Mouse (Mus musculus) MEL (cell line): ENCODE measurements around the gene Pakap.

Source experiments
- CHD2 ChIP-seq: IDR thresholded peaks from 2 replicates; pipeline ENCODE4 v1.6.1; 2011; ENCODE audit warnings: low read length, improper control_type of control experiment
- CTCF ChIP-seq, 3 experiments: IDR thresholded peaks in 2 of 3; conservative IDR thresholded peaks in 1 of 3; 2 replicates each; pipeline ENCODE4 v1.5.1; 2011 to 2012; ENCODE audit warnings: low read length in 3 of 3, low read depth in 2 of 3, mild to moderate bottlenecking in 2 of 3, improper control_type of control experiment in 1 of 3, inconsistent platforms in 1 of 3, mixed read lengths in 1 of 3, moderate library complexity in 1 of 3; ENCODE audit not compliant: control insufficient read depth in 1 of 3, insufficient read depth in 1 of 3, poor library complexity in 1 of 3, severe bottlenecking in 1 of 3
- EP300 ChIP-seq, 2 experiments: IDR thresholded peaks; 2 replicates each; pipeline ENCODE4 v1.6.1; 2011; ENCODE audit warnings: improper control_type of control experiment in 2 of 2, low read length in 2 of 2, low read depth in 1 of 2, mild to moderate bottlenecking in 1 of 2
- GATA1 ChIP-seq: IDR thresholded peaks from 2 replicates; pipeline ENCODE4 v1.6.1; 2011; ENCODE audit warnings: low read depth, low read length, improper control_type of control experiment
- HCFC1 ChIP-seq: IDR thresholded peaks from 2 replicates; pipeline ENCODE4 v1.6.1; 2012; ENCODE audit warnings: low read depth, mild to moderate bottlenecking, inconsistent platforms, low read length, improper control_type of control experiment, moderate library complexity
- MYC ChIP-seq: IDR thresholded peaks from 2 replicates; pipeline ENCODE4 v1.6.1; 2011; ENCODE audit warnings: low read depth, mild to moderate bottlenecking, low read length, improper control_type of control experiment, moderate library complexity
- POLR2A ChIP-seq, 2 experiments: IDR thresholded peaks; 2 replicates each; pipeline ENCODE4 v1.6.1; 2011 to 2012; ENCODE audit warnings: low read length in 2 of 2, mild to moderate bottlenecking in 2 of 2, control low read depth in 1 of 2, improper control_type of control experiment in 1 of 2, low read depth in 1 of 2, moderate library complexity in 1 of 2; ENCODE audit not compliant: control insufficient read depth in 1 of 2, insufficient read depth in 1 of 2, poor library complexity in 1 of 2
- POLR2AphosphoS5 ChIP-seq: IDR thresholded peaks from 2 replicates; pipeline ENCODE4 v1.6.1; 2012; ENCODE audit warnings: low read depth, borderline replicate concordance, mild to moderate bottlenecking, inconsistent platforms, low read length, moderate library complexity, mixed read lengths
- RAD21 ChIP-seq: IDR thresholded peaks from 2 replicates; pipeline ENCODE4 v1.6.1; 2011; ENCODE audit warnings: mild to moderate bottlenecking, low read depth, low read length, improper control_type of control experiment
- TBP ChIP-seq: IDR thresholded peaks from 2 replicates; pipeline ENCODE4 v1.8.0; 2011; ENCODE audit warnings: low read depth, low read length, improper control_type of control experiment
- USF1 ChIP-seq: IDR thresholded peaks from 2 replicates; pipeline ENCODE4 v1.6.1; 2014; ENCODE audit warnings: low read depth, mild to moderate bottlenecking, inconsistent platforms, low read length, improper control_type of control experiment, moderate library complexity
- ZC3H11A ChIP-seq: IDR thresholded peaks from 2 replicates; pipeline ENCODE4 v1.6.1; 2012; ENCODE audit warnings: low read depth, mild to moderate bottlenecking, inconsistent platforms, low read length, improper control_type of control experiment
- ZNF384 ChIP-seq: IDR thresholded peaks from 2 replicates; pipeline ENCODE4 v1.6.1; 2012; ENCODE audit warnings: low read depth, mild to moderate bottlenecking, inconsistent platforms, low read length, improper control_type of control experiment

GRCm38 (mm10) chr4:57626921-57627320 lies 58.9 kb downstream of the Pakap start:
- no peak for TF ChIP-seq ZC3H11A
- no peak for TF ChIP-seq RAD21
- no peak for TF ChIP-seq CTCF (IDR thresholded peaks at IDR 0.05 in 2 of 3, conservative IDR thresholded peaks at IDR 0.05 in 1 of 3; ENCODE audit: control insufficient read depth in 1 of 3, insufficient read depth in 1 of 3, low read depth in 2 of 3, low read length in 3 of 3, poor library complexity in 1 of 3, severe bottlenecking in 1 of 3)
- no peak for TF ChIP-seq GATA1
- TF ChIP-seq POLR2AphosphoS5: no peak
- no peak for TF ChIP-seq POLR2A (IDR thresholded peaks at IDR 0.05; ENCODE audit: control insufficient read depth in 1 of 2, insufficient read depth in 1 of 2, low read depth in 1 of 2, low read length in 2 of 2, poor library complexity in 1 of 2)
- TF ChIP-seq MYC: no peak
- TF ChIP-seq HCFC1: no peak
- TF ChIP-seq TBP: no peak
- no peak for TF ChIP-seq EP300 (IDR thresholded peaks at IDR 0.05; ENCODE audit: low read depth in 1 of 2, low read length in 2 of 2)
- no peak for TF ChIP-seq USF1
- no peak for TF ChIP-seq CHD2
- TF ChIP-seq ZNF384: no peak
